8 mouse cellular contexts compared by ENCODE assay signal in genomic region chr9:41475326-41475725, GRCm38 (mm10).
DNase-seq lines count a peak whose midpoint lies in the region; ATAC-seq and TF ChIP-seq lines count a peak whose summit lies in the region.

No protein-coding gene starts in this region.

- peak; percentile 4; the same call in 1 of the 2 replicates for ATAC-seq in forebrain, embryonic 15.5 days (replicated peaks)
- ATAC-seq in intestine, embryonic 15.5 days, result peak; percentile 4; the same call in 1 of the 2 replicates
- ATAC-seq in midbrain, postnatal 0 days (ENCODE audit: low FRiP score), result no peak
- no peak for ATAC-seq in inflammation-experienced regulatory T-cells, adult 6 months

- no peaks in the 10 kb centered on the region for H3K27me3 ChIP-seq in forebrain, embryonic 15.5 days
- H3K27me3 ChIP-seq in intestine, embryonic 15.5 days (replicated peaks), result no peaks in the 10 kb centered on the region
- H3K27me3 ChIP-seq in midbrain, postnatal 0 days (ENCODE audit: insufficient read depth, low read length), result no peaks in the 10 kb centered on the region

- peak overlapping the region; percentile 30 for H3K4me2 ChIP-seq in forebrain, embryonic 15.5 days (replicated peaks)
- H3K4me2 ChIP-seq in intestine, embryonic 15.5 days (replicated peaks), result peak overlapping the region; percentile 45
- peak overlapping the region; percentile 34 for H3K4me2 ChIP-seq in midbrain, postnatal 0 days (ENCODE audit: low read depth, low read length, poor library complexity, severe bottlenecking)

- TF ChIP-seq CTCF in midbrain, postnatal 0 days (IDR thresholded peaks at IDR 0.05), result no peak

- H3K27ac ChIP-seq in forebrain, embryonic 15.5 days (replicated peaks), result peak overlapping the region; percentile 54
- H3K27ac ChIP-seq in intestine, embryonic 15.5 days, result no peak overlapping the region
- H3K27ac ChIP-seq in midbrain, postnatal 0 days (ENCODE audit: low read depth, low read length), result peak overlapping the region; percentile 57

- peaks cover 33% of the 10 kb centered on the region for H3K4me1 ChIP-seq in forebrain, embryonic 15.5 days
- H3K4me1 ChIP-seq in intestine, embryonic 15.5 days (replicated peaks), result peaks cover 6% of the 10 kb centered on the region
- H3K4me1 ChIP-seq in midbrain, postnatal 0 days (ENCODE audit: insufficient read depth, low read length), result peaks cover 2% of the 10 kb centered on the region

- H3K36me3 ChIP-seq in forebrain, embryonic 15.5 days, result no peaks in the 10 kb centered on the region
- H3K36me3 ChIP-seq in intestine, embryonic 15.5 days, result no peaks in the 10 kb centered on the region
- no peaks in the 10 kb centered on the region for H3K36me3 ChIP-seq in midbrain, postnatal 0 days (ENCODE audit: insufficient read depth, low read length)

- peak; percentile 12 to 18 for DNase-seq in gastrocnemius, adult 8-10 months (ENCODE audit: low spot score in 2 of 2)
- DNase-seq in gastrocnemius, postnatal 10 days, result no peak
- DNase-seq in midbrain, postnatal 0 days (ENCODE audit: low spot score), result no peak
- no peak for DNase-seq in adrenal gland, postnatal 10 days
- no peak for DNase-seq in frontal cortex, postnatal 25 days (ENCODE audit: low spot score in 2 of 2)

- peak overlapping the region; percentile 20 for H3K9ac ChIP-seq in forebrain, embryonic 15.5 days (replicated peaks)
- no peak overlapping the region for H3K9ac ChIP-seq in intestine, embryonic 15.5 days
- peak overlapping the region; percentile 34; the same call in 1 of the 2 replicates for H3K9ac ChIP-seq in midbrain, postnatal 0 days (replicated peaks; ENCODE audit: low read length, poor library complexity, severe bottlenecking)

- WGBS in forebrain, embryonic 15.5 days, result 55% methylated on average over 8 of the region's 8 CpGs
- 67% methylated on average over 8 of the region's 8 CpGs for WGBS in intestine, embryonic 15.5 days
- WGBS in midbrain, postnatal 0 days, result 63% methylated on average over 8 of the region's 8 CpGs

- H3K4me3 ChIP-seq in forebrain, embryonic 15.5 days, result peak overlapping the region; percentile 14
- H3K4me3 ChIP-seq in intestine, embryonic 15.5 days (replicated peaks), result no peak overlapping the region
- peak overlapping the region; percentile 3; the same call in 1 of the 2 replicates for H3K4me3 ChIP-seq in midbrain, postnatal 0 days (ENCODE audit: low read depth, low read length)

- H3K9me3 ChIP-seq in forebrain, embryonic 15.5 days, result no peaks in the 10 kb centered on the region
- H3K9me3 ChIP-seq in intestine, embryonic 15.5 days, result no peaks in the 10 kb centered on the region
- H3K9me3 ChIP-seq in midbrain, postnatal 0 days (ENCODE audit: low read length), result no peaks in the 10 kb centered on the region

Comparison
In these comparisons a context has a peak if more than half of its experiments do, and no peak if none do; other contexts are left out.
1. DNase-seq: peak in gastrocnemius, adult 8-10 months (2 of 2); none in gastrocnemius, postnatal 10 days (single experiment), midbrain, postnatal 0 days (single experiment), adrenal gland, postnatal 10 days (single experiment) and frontal cortex, postnatal 25 days (0 of 2).
2. ATAC-seq: peak in forebrain, embryonic 15.5 days (single experiment) and intestine, embryonic 15.5 days (single experiment); none in midbrain, postnatal 0 days (single experiment) and inflammation-experienced regulatory T-cells, adult 6 months (single experiment).
3. Peak in every context shown above with its lines, with median percentiles within 50 percentile points of each other: H3K4me2 ChIP-seq.